Mouse (Mus musculus) stomach, embryonic 14.5 days (tissue): ENCODE data around the gene Rpl15. TPM values are rescaled to one million over a fixed set of nuclear protein-coding genes. Genes with fewer than 3 reads are reported as not detected.
A peak's percentile ranks its signal among the peaks of the same experiment; 100 is the strongest.
"Not testable (repeated sequence)": the region's sequence is repeated elsewhere in the genome, so short reads cannot be mapped to it uniquely, and the experiment has no call there.

Experiments used
- ATAC-seq: fragments of 200-750 bp; cut with Nextera tagmentation; 2 replicates; pipeline ENCODE4 v1.8.0; 2017; ENCODE audit warnings: low read depth, moderate TSS enrichment; ENCODE audit not compliant: insufficient number of reproducible peaks, insufficient read depth, low FRiP score
- H3K27ac ChIP-seq: fragments of 300-500 bp; sonication (generic); 2 replicates; pipeline ENCODE4 v1.5.1; 2014; ENCODE audit warnings: mild to moderate bottlenecking, low read length, moderate library complexity, mixed read lengths
- H3K27me3 ChIP-seq: fragments of 300-500 bp; sonication (generic); 2 replicates; pipeline ENCODE4 v1.6.1; 2014; ENCODE audit warnings: low read length, control low read depth, mixed read lengths; ENCODE audit not compliant: control insufficient read depth, insufficient read depth
- H3K36me3 ChIP-seq: fragments of 300-500 bp; sonication (generic); 2 replicates; pipeline ENCODE4 v1.6.1; 2014; ENCODE audit warnings: mild to moderate bottlenecking, control low read depth, low read length, moderate library complexity, mixed read lengths; ENCODE audit not compliant: control insufficient read depth, insufficient read depth
- H3K4me1 ChIP-seq: fragments of 300-500 bp; sonication (generic); 2 replicates; pipeline ENCODE4 v1.6.1; 2014; ENCODE audit warnings: low read length, control low read depth, mixed read lengths; ENCODE audit not compliant: control insufficient read depth, insufficient read depth
- H3K4me2 ChIP-seq: fragments of 300-500 bp; sonication (generic); replicated peaks from 2 replicates; pipeline ENCODE4 v1.6.1; 2014; ENCODE audit warnings: low read depth, low read length, control low read depth
- H3K4me3 ChIP-seq: fragments of 300-500 bp; sonication (generic); 2 replicates; pipeline ENCODE4 v1.5.1; 2014; ENCODE audit warnings: low read depth, low read length, control low read depth
- H3K9ac ChIP-seq: fragments of 300-500 bp; sonication (generic); replicated peaks from 2 replicates; pipeline ENCODE4 v1.6.1; 2014; ENCODE audit warnings: low read depth, mild to moderate bottlenecking, control low read depth, low read length, moderate library complexity, mixed read lengths
- H3K9me3 ChIP-seq: fragments of 300-500 bp; sonication (generic); 2 replicates; pipeline ENCODE4 v1.6.1; 2016; ENCODE audit warnings: low read depth, low read length, control low read depth; ENCODE audit not compliant: control insufficient read depth
- WGBS: fragments of 180-500 bp; shearing (Covaris S2); extraction: QIAGEN DNeasy Blood & Tissue Kit; methylation state at CpG from one replicate; pipeline ENCODE4 v1.1.7; 2014; 5-methylcytosine and 5-hydroxymethylcytosine counted together
- polyA plus RNA-seq: library from polyadenylated mRNA; unstranded; fragments of >200 nt; fragmentation: Nextera tagmentation; extraction: Ambion mirVana; gene quantifications from 2 replicates; pipeline ENCODE4 v1.2.1, GENCODE M21; 2014

The Rpl15 gene
- polyA plus RNA-seq, 1 experiment from 2014 or later, result 544 TPM

DNA sequence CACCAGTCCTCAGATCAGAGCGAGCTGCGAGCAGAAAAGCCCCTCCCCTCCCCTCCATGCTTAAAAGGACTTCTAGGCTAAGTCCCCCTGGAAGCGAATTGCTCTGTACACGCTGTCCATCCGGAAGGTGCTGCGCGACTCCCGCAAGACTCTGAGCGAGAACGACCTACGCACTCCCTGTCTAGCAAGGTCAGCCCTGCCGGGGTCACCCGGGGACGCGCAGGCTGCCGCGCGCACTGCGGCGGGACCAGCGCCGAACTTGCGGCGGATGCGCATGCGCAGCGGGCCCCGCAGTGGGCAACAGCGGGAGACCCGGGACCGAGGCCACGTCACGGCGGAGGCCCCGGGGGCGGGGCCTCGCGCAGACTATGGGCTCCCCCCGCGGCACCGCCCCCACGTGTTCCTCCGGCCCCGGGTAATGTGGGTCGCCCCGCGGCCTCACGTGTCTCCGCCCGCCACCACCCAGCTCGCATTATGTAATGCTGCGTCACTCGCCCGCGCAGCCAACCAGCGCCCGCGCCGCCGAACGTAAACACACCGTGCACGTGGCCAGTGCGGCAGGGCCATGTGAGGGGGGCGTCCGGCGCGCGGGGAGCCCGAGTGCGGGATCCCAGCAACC, 33.0 kb downstream of the Rpl15 start:
- ATAC-seq, result peak; percentile 90
- WGBS, result under 1% methylated on average over 71 of the region's 71 CpGs
- Histone ChIP-seq H3K27ac (peak overlapping the region; percentile 82), H3K27me3 (no peaks in the 10 kb centered on the region), H3K4me3 (peak overlapping the region; percentile 77), H3K4me2 (peak overlapping the region; percentile 69), H3K9me3 (no peaks in the 10 kb centered on the region), H3K9ac (peak overlapping the region; percentile 55), H3K4me1 (no peaks in the 10 kb centered on the region), H3K36me3 (no peaks in the 10 kb centered on the region)

DNA sequence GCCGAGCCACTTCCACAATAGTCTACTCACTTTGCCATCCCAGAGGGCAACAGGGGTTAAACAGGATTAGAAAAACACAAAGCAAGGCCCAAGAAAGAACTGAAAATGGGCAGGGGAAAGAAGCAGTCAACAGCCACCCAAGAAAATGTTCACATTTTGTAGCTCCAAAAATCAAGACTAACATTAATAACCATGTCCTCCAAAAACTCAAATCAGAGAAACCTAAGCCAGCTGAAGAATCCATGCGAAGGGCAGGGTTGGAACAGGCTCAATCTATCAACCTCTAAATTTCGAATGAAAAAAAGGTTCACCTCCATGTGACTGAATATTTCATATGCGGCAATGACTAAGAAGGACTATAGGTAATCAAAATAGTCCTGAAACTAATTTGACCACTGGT, 33.8 kb downstream of the Rpl15 start:
- Histone ChIP-seq H3K36me3 (no peaks in the 10 kb centered on the region), H3K4me3 (no peak overlapping the region; the same call in 1 of the 2 replicates), H3K27me3 (no peaks in the 10 kb centered on the region), H3K27ac (peak overlapping the region; percentile 82), H3K4me1 (no peaks in the 10 kb centered on the region), H3K9me3 (no peaks in the 10 kb centered on the region), H3K9ac (no peak overlapping the region), H3K4me2 (peak overlapping the region; percentile 69)
- ATAC-seq, result no peak
- 64% methylated on average over 4 of the region's 4 CpGs for WGBS

DNA sequence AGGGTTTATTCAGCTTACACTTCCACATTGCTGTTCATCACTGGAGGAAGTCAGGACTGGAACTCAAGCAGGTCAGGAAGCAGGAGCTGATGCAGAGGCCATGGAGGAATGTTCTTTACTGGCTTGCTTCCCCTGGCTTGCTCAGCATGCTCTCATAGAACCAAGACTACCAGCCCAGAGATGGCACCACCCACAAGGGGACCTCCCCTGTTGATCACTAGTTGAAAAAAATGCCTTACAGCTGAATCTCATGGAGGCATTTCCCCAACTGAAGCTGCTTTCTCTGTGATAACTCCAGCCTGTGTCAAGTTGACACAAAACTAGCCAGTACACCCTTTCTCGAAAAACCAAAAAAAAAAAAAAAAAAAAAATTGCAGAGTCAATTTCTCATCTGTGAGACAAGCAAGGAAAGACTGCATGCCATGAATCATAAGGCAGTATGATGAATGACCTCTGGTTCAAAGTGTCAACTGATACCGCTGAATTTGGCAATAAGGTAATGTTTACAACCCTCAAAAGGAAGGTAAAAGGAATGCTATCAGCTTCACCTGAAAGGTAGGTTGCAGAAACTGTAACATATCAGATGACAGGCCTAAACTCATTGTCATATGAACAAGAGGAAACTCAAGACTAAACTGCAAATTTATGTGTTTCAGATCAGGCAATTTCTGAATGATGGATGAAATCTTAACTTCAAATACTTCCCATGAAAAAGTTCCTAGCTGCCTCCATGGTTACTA, 34.5 kb downstream of the Rpl15 start:
- not testable (repeated sequence) for H3K27me3 ChIP-seq, H3K36me3 ChIP-seq, H3K4me2 ChIP-seq, ATAC-seq, H3K9ac ChIP-seq, H3K4me1 ChIP-seq, H3K27ac ChIP-seq, H3K4me3 ChIP-seq, H3K9me3 ChIP-seq
- 62% methylated on average over 2 of the region's 2 CpGs for WGBS

DNA sequence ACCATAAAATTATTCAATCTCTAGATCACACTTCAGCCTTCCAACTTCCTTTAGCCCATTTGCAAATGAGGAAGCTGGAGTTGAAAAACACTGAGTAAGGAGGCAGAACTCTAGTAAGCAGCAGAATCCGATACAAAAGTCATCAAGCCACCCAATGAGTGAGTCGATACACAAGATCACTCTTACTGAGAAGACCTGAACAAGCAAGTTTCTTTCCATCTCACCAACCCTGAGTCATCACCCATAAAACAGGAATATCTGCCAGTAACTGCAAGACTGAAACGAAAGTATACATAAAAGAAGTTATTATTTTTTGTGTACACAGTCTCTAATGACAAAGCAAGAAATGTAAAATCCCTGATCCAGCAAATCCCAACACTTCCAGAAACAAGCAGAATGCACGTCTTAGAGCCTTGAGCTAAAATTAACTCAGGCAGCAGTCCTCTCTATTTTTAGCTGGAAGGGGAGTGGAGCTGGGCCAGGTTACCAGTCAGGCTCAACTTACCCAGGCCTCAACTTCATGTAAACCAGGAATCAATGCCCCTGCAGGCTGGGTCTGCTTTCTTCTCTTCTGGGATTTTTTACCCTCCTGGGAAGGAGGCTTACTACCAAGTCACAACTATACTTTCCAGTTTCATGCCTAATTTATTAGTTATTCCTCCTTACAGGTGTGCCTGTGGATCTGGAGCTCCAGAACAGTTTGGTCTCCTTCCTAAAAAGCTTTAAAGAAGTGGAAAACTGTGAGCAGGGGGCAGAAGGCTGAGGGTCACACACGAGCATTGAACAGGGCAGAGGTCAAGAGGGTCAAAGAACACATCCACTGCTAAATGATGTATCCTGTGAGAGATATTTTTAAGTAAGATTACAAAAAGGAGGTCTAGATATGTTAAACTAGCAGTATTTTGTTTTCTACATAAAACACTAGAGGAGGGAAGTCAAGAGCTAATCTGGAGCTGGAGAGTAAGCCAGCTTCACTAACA, 36.9 kb downstream of the Rpl15 start:
- Histone ChIP-seq H3K27me3 (no peaks in the 10 kb centered on the region), H3K9ac (no peak overlapping the region), H3K9me3 (no peaks in the 10 kb centered on the region), H3K4me3 (no peak overlapping the region), H3K36me3 (no peaks in the 10 kb centered on the region), H3K4me2 (no peak overlapping the region), H3K4me1 (no peaks in the 10 kb centered on the region), H3K27ac (no peak overlapping the region)
- ATAC-seq, result no peak
- WGBS, result 50% methylated on average over 5 of the region's 5 CpGs

DNA sequence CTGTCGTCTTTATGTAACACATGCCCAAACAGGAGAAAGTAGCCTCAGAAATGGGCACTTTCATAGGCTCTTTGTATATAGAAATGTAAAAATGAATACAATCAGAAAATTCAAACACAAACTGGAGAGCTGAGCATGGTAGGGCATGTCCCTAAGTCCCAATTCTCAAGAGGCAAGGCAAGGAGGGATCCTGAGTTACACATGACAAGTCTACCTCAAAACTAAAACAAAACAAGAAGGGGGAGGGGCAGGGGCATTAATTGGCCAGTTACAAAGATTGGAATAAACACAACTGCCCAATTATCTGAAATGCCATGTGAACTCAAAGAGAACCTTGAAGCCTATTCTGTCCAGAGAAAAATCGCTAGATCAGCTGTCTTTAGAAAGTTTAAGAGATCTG, 38.1 kb downstream of the Rpl15 start:
- no peak overlapping the region for H3K4me3 ChIP-seq
- H3K4me1 ChIP-seq, result no peaks in the 10 kb centered on the region
- no peak overlapping the region for H3K27ac ChIP-seq
- WGBS, result 81% methylated on average over 2 of the region's 2 CpGs
- H3K27me3 ChIP-seq, result no peaks in the 10 kb centered on the region
- no peak for ATAC-seq
- no peak overlapping the region for H3K4me2 ChIP-seq
- no peaks in the 10 kb centered on the region for H3K36me3 ChIP-seq
- H3K9ac ChIP-seq, result no peak overlapping the region
- no peaks in the 10 kb centered on the region for H3K9me3 ChIP-seq

DNA sequence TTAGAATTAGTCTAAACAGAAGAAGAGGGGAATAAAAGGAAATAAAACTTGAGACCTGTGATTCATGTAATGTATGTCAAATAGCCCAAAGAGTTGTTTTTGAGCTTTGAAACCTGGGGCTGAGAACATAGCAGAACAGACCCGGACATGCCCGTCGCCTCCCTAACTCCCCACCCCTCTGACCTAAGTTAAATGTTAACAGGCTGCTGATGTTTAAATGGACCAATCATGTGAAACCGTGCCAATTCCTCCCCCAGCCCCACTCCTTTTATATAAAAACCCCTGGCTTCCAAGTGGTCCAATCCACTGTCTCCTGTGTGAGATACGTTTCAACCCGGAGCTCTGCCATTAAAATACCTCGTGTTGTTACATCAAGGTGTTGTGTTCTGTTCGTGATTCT, 39.3 kb downstream of the Rpl15 start:
- not testable (repeated sequence) for H3K27me3 ChIP-seq, H3K27ac ChIP-seq, ATAC-seq, H3K4me1 ChIP-seq, H3K9ac ChIP-seq, H3K36me3 ChIP-seq, H3K9me3 ChIP-seq, H3K4me3 ChIP-seq, H3K4me2 ChIP-seq
- 92% methylated on average over 8 of the region's 8 CpGs for WGBS

DNA sequence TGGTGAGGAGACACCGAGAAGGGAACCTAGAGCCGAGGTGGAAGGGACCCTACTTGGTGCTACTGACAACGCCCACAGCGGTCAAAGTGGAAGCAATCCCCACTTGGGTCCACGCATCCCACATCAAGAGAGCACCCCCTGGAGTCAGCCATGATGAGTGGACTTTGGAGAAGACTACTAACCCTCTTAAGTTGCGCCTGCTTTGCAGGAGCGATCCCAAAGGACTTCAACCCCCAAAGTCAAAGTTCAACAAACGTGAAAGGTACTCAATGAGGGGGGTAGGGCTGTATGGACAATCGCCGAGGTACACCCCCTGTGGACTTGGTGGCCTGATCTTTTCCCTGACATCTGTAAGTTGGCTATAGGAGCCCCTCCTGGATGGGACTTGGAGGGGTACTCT, 41.4 kb downstream of the Rpl15 start:
- ATAC-seq, H3K4me2 ChIP-seq, H3K27ac ChIP-seq, H3K4me1 ChIP-seq, H3K36me3 ChIP-seq, H3K4me3 ChIP-seq, H3K27me3 ChIP-seq, H3K9ac ChIP-seq, H3K9me3 ChIP-seq: not testable (repeated sequence)
- WGBS, result 92% methylated on average over 10 of the region's 10 CpGs

DNA sequence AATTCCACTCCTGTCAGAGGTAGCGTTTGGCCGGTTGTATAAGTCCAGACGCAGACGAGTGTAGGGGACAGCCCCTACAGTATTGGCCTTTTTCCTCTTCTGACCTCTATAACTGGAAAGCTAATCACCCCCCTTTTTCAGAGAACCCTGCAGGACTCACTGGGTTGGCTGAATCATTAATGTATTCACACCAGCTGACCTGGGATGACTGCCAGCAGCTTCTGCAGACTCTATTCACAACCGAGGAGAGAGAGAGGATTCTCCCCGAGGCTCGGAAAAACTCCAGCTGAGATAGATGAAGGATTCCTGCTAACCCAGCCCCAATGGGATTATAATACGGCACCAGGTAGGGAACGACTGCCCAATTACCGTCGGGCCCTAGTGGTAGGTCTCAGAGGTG, 45.0 kb downstream of the Rpl15 start:
- H3K9ac ChIP-seq, H3K36me3 ChIP-seq, ATAC-seq, H3K4me2 ChIP-seq, H3K4me3 ChIP-seq, H3K9me3 ChIP-seq, H3K27me3 ChIP-seq, H3K4me1 ChIP-seq, H3K27ac ChIP-seq: not testable (repeated sequence)
- WGBS, result 82% methylated on average over 11 of the region's 11 CpGs
